Mouse (Mus musculus) heart, embryonic 13.5 days (tissue): ENCODE data around the gene Mydgf. TPM values are rescaled to one million over a fixed set of nuclear protein-coding genes. Genes with fewer than 3 reads are reported as not detected.

Source experiments
- ATAC-seq: fragments of 200-750 bp; cut with Nextera tagmentation; 2 replicates; pipeline ENCODE4 v1.8.0; 2017; ENCODE audit warnings: moderate TSS enrichment; ENCODE audit not compliant: insufficient number of reproducible peaks, low FRiP score, low TSS enrichment; ENCODE audit errors: extremely low read depth
- H3K27ac ChIP-seq: fragments of 300-500 bp; sonication (generic); replicated peaks from 2 replicates; pipeline ENCODE4 v1.5.1; 2015; ENCODE audit warnings: moderate library complexity, mild to moderate bottlenecking, inconsistent platforms
- H3K27me3 ChIP-seq: fragments of 300-500 bp; sonication (generic); replicated peaks from 2 replicates; pipeline ENCODE4 v1.6.1; 2015; ENCODE audit warnings: mild to moderate bottlenecking, inconsistent platforms
- H3K36me3 ChIP-seq: fragments of 300-500 bp; sonication (generic); 2 replicates; pipeline ENCODE4 v1.6.1; 2015; ENCODE audit warnings: mild to moderate bottlenecking, inconsistent platforms
- H3K4me1 ChIP-seq: fragments of 300-500 bp; sonication (generic); 2 replicates; pipeline ENCODE4 v1.6.1; 2015; ENCODE audit warnings: inconsistent platforms
- H3K4me2 ChIP-seq: fragments of 300-500 bp; sonication (generic); 2 replicates; pipeline ENCODE4 v1.6.1; 2015; ENCODE audit warnings: inconsistent platforms, mild to moderate bottlenecking, moderate library complexity
- H3K4me3 ChIP-seq: fragments of 300-500 bp; sonication (generic); 2 replicates; pipeline ENCODE4 v1.5.1; 2015; ENCODE audit warnings: moderate library complexity, mild to moderate bottlenecking, inconsistent platforms
- H3K9ac ChIP-seq: fragments of 300-500 bp; sonication (generic); 2 replicates; pipeline ENCODE4 v1.6.1; 2015; ENCODE audit warnings: inconsistent platforms, mild to moderate bottlenecking, moderate library complexity
- H3K9me3 ChIP-seq: fragments of 300-500 bp; sonication (generic); 2 replicates; pipeline ENCODE4 v1.6.1; 2016; ENCODE audit warnings: inconsistent platforms
- WGBS: fragments of 180-500 bp; shearing (Covaris S2); methylation state at CpG from one replicate; pipeline ENCODE4 v1.1.7; 2015; ENCODE audit warnings: mixed read lengths; 5-methylcytosine and 5-hydroxymethylcytosine counted together
- polyA plus RNA-seq: library from polyadenylated mRNA; unstranded; fragments of >200 nt; fragmentation: Nextera tagmentation; extraction: Ambion mirVana; gene quantifications from 2 replicates; pipeline ENCODE4 v1.2.1, GENCODE M21; 2015

The Mydgf gene
- polyA plus RNA-seq, 1 experiment from 2014 or later = 80.5 TPM

DNA sequence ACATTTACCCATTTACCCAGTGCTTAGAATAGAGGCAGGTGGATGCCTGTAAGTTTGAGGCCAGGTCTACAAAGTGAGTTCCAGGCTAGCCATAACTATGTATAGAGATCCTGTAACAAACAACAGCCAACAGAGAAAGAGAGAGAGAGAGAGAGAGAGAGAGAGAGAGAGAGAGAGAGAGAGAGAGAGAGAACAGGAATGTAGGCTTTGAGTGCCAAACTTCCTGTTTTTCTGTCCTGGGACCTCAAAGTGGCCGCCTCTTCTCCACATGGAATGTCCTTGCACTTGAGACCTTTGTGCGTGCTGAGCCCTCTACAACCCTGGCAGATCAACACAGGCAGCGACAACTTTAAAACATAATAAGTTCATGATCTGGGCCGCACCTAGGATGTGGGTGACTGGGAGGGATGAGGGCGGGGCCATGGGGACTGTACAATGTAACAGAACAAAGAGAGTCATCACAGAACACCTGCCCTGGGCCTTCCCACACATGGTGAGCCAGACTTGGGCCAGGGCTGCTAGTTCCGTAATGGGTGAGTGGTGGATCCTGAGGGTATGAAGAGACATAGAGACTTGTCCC, 20.1 kb downstream of the Mydgf start:
- Histone ChIP-seq H3K27me3 (peaks cover 28% of the 10 kb centered on the region), H3K9ac (peak overlapping the region; percentile 73), H3K4me2 (peak overlapping the region; percentile 84), H3K27ac (0 out of 2 replicates have a peak overlapping the region, but pooled peaks have one; percentile 32), H3K36me3 (no peaks in the 10 kb centered on the region), H3K4me3 (peak overlapping the region; percentile 54), H3K9me3 (no peaks in the 10 kb centered on the region), H3K4me1 (peaks cover 25% of the 10 kb centered on the region)
- no peak for ATAC-seq
- 61% methylated on average over 6 of the region's 6 CpGs for WGBS

DNA sequence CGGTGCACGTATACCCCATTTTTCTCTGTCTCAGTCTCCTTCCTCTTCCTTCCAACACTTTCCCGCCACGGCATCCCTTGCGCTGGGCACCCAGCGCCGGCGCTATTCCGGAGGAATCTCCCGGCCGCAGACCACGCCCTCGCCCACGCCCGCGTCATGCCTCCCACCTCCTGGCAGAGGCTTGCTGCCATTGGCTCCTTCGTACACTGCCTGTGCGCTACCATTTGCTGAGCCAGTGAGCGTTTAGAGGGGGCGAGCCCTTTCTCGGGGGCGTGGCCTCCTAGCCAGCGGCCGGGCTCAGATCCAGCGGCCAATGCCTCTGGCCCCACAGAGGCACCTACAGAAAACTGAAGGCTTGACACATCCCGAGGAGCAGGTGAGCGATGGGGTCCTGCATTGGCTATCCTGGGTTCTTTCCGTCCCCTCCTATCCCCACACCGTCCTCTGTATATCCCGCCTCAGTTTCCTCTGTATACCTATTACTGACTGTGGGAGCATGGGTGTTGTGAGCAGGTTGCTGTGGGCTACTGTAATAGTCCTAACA, 21.4 kb downstream of the Mydgf start, which contains the start of gene Tnfaip8l1:
Tnfaip8l1 (plus strand) TSS at position 247 of the 544 bp plus-strand sequence.
- Histone ChIP-seq H3K9ac (peak within 1 kb of the TSS; percentile 79), H3K4me2 (peak within 1 kb of the TSS; percentile 84), H3K4me3 (peak within 1 kb of the TSS; percentile 54), H3K27me3 (peaks cover 41% of the 10 kb centered on the region), H3K36me3 (no peaks in the 10 kb centered on the region), H3K27ac (peak within 1 kb of the TSS; percentile 40; the same call in 1 of the 2 replicates), H3K4me1 (peaks cover 25% of the 10 kb centered on the region), H3K9me3 (no peaks in the 10 kb centered on the region)
- peak; percentile 94 for ATAC-seq
- WGBS = under 1% methylated on average over 30 of the region's 30 CpGs

DNA sequence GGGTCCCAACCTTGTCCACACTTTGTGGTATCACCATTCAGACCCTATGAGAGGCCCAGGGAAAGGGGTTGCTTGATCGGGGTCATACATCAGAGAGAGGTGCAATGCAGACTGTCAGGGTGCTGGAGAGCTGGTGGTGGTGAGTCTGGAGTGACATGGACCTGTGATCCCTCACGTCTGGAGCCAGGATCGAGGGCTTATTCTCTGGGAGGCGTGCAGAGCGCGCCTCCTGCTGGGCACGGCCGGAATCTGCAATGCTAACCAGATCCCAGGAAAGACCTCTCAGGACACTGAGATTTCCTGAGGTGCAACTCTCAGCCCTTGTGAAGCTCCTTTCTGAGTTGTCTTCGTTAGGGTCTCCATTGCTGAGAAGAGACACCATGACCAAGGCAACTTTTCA, 24.0 kb downstream of the Mydgf start:
- peaks cover 22% of the 10 kb centered on the region for H3K4me1 ChIP-seq
- no peak for ATAC-seq
- H3K27ac ChIP-seq = no peak overlapping the region
- H3K36me3 ChIP-seq = no peaks in the 10 kb centered on the region
- H3K9me3 ChIP-seq = no peaks in the 10 kb centered on the region
- H3K4me3 ChIP-seq = no peak overlapping the region
- WGBS = 3% methylated on average over 9 of the region's 9 CpGs
- H3K9ac ChIP-seq = no peak overlapping the region
- H3K4me2 ChIP-seq = no peak overlapping the region
- peaks cover 67% of the 10 kb centered on the region for H3K27me3 ChIP-seq

DNA sequence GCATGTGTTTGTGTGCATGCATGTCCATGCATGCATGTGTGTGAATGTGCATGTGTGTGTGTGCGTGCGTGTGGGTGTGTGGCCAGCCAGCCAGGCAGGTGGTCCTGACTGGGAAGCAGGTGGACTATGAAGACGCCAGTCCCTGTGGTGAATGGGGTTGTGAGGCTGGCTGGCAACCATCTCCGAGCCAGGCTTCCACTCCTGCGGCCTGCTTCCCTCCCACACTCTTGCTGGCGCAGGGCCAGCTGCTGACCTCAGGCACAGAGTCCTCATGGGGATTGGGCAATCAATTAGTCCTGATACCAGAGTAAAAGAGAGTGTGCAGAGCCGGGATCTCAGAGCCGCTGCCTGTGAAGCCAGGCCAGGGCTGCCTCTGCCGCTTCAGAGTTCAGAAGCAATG, 30.1 kb downstream of the Mydgf start:
- Histone ChIP-seq H3K4me3 (no peak overlapping the region), H3K27ac (no peak overlapping the region), H3K4me2 (no peak overlapping the region), H3K9me3 (no peaks in the 10 kb centered on the region), H3K36me3 (no peaks in the 10 kb centered on the region), H3K9ac (no peak overlapping the region), H3K4me1 (peaks cover 13% of the 10 kb centered on the region), H3K27me3 (peaks cover 97% of the 10 kb centered on the region)
- 31% methylated on average over 9 of the region's 9 CpGs for WGBS
- no peak for ATAC-seq

DNA sequence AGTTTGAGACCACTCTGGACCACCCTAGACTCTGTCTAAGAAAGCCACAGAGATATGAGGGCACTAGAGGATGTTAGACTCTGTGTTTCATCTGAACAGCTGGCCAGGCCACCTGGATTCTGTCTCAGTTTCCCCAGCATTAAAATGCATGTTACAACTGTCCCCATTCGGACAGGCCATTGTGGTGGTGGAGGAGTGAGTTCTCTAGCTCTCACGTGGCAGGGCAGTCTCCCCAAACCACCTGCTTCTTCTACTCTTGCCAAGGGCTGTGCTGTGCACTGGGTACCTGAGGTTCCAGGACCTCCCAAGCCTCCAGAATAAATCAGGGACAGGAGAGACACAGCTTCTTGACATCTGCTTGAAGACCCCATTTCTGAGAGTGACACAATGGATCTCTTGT, 33.8 kb downstream of the Mydgf start:
- Histone ChIP-seq H3K27ac (no peak overlapping the region), H3K27me3 (peaks cover 98% of the 10 kb centered on the region), H3K4me2 (no peak overlapping the region), H3K9ac (no peak overlapping the region), H3K9me3 (no peaks in the 10 kb centered on the region), H3K36me3 (no peaks in the 10 kb centered on the region), H3K4me1 (peaks cover 17% of the 10 kb centered on the region), H3K4me3 (no peak overlapping the region)
- ATAC-seq = no peak
- WGBS = 37% methylated on average over 2 of the region's 2 CpGs

DNA sequence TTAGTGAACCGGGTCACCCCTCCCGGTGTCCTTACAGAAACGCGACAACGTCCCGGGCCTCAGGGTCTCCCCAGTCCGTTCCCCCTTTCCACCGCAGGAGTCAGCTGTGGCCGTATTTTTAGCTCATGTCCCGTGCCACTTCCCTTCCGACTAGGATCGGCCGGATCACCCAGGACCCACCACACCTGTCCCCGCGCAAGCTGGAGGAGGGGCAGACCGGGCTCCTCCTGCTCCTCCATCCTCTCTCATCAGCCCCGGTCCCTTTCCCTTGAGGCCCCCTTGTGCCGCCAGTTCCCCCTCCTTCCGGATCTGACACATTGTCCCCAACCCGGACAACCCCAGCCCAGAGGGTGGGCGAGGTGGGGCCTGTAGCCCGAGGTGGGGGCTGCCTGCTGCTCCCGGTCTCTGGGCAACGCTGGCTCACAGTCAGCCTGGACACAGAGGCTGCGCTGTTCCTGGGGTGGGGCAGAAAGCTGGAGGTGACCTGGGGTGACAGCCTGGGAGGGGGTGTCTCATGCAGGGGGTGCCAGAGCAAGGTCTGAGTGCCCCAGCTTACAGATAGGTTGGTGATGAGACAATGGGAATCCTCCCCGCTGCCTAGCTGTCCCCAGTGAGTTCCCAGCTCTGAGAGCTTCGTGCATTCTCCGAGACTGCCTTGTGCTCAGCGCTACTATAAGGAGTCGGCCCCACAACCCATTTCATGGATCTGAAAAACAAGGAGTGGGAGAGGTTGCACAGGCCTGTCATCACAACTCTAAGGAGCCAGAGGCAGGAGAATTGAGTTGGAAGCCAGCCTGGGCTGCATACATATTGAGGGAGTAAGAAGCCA, 34.7 kb downstream of the Mydgf start:
- WGBS = 3% methylated on average over 30 of the region's 30 CpGs
- H3K27ac ChIP-seq = no peak overlapping the region
- H3K27me3 ChIP-seq = peaks cover 98% of the 10 kb centered on the region
- H3K9me3 ChIP-seq = no peaks in the 10 kb centered on the region
- peak overlapping the region; percentile 24 for H3K4me3 ChIP-seq
- H3K36me3 ChIP-seq = no peaks in the 10 kb centered on the region
- H3K4me1 ChIP-seq = peaks cover 17% of the 10 kb centered on the region
- peak overlapping the region; percentile 44 for H3K9ac ChIP-seq
- H3K4me2 ChIP-seq = peak overlapping the region; percentile 44
- ATAC-seq = no peak

DNA sequence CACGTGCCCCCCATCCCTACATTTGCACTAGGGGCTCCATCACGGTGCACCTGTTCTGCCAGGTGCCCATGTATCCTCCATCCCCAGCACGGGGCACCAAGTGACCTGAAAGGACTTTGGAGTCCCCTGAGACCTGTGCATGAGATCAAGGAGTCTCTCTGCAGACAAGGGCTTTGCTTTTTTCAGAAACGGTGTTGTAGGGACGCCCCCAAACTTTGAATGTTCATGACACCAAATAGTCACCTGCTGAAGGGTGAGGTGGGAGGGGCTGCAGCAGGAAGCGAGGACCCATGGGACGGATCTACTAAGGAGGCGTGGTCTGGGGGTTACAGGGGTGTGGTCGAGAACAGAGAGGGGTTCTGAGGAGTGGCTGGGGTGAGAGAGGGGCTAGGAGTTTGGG, 35.4 kb downstream of the Mydgf start:
- WGBS = 19% methylated on average over 9 of the region's 9 CpGs
- H3K4me2 ChIP-seq = 0 out of 2 replicates have a peak overlapping the region, but pooled peaks have one; percentile 44
- H3K27ac ChIP-seq = no peak overlapping the region
- H3K27me3 ChIP-seq = peaks cover 98% of the 10 kb centered on the region
- no peak overlapping the region for H3K4me3 ChIP-seq
- no peak overlapping the region for H3K9ac ChIP-seq
- peaks cover 11% of the 10 kb centered on the region for H3K4me1 ChIP-seq
- no peak for ATAC-seq
- H3K36me3 ChIP-seq = no peaks in the 10 kb centered on the region
- no peaks in the 10 kb centered on the region for H3K9me3 ChIP-seq

DNA sequence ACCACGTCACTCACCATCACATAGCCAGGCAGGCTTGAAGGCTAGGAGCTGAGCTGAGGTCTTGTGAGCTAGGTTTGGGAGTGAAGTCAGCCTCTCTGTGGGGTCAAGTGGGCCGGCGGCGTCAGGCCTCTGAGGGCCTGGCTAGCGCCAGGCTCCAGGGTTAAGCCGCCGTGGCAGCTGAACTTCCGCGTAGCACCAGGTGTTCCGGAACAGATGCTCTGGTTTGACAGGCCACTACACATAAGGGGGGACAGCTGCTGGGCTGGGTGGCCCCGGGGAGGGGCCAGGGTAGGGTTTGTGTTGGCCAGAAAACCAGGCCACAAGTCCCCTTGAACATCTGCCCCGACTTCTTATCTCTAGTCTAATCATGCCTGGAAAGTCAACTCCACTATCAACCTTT, 36.3 kb downstream of the Mydgf start:
- Histone ChIP-seq H3K4me1 (peaks cover 12% of the 10 kb centered on the region), H3K4me2 (no peak overlapping the region), H3K27me3 (peaks cover 98% of the 10 kb centered on the region), H3K27ac (no peak overlapping the region), H3K36me3 (no peaks in the 10 kb centered on the region), H3K9ac (no peak overlapping the region), H3K4me3 (no peak overlapping the region), H3K9me3 (no peaks in the 10 kb centered on the region)
- ATAC-seq = no peak
- WGBS = 46% methylated on average over 12 of the region's 12 CpGs

DNA sequence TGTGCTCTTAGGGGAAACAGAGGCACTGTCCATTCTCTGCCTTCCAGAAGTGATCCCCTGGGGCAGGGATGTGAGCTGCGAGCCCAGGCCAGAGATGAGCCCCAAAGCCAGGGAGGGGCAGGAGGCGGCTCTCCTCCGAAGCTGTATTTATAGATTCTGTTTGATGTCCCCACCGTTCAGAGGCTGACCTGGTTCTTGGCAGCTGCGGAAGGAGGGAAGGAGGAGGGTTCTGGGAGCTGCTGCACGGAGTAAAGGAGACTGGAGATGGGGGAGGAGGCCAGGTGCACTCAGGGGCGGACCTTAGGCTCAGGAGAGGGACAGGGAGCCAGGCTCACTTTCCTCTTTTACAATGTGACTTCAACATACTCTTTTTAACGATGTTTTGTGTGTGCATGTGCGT, 37.6 kb downstream of the Mydgf start:
- H3K4me1 ChIP-seq = peaks cover 24% of the 10 kb centered on the region
- no peaks in the 10 kb centered on the region for H3K9me3 ChIP-seq
- H3K36me3 ChIP-seq = no peaks in the 10 kb centered on the region
- H3K9ac ChIP-seq = no peak overlapping the region
- H3K27me3 ChIP-seq = peaks cover 100% of the 10 kb centered on the region
- 13% methylated on average over 9 of the region's 9 CpGs for WGBS
- ATAC-seq = no peak
- no peak overlapping the region for H3K4me2 ChIP-seq
- no peak overlapping the region for H3K4me3 ChIP-seq
- no peak overlapping the region for H3K27ac ChIP-seq

DNA sequence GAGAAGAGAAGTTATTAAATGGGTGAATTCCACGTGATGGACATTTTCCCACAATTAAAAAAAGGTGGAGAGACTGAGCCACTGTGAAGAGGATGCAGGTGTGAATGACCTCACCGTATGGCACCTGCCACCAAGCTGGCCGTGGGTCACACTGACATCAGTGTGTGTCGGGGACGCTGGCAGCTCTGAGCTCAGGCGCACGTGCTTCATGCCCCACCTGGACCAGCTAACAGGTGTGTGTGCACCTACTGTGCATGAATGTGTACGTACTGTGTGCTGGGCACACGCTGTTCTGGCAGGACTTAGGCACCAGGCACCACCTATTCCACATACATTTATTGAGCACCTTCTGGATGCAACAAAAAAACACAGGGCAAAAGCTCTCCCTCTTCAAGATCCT, 39.2 kb downstream of the Mydgf start:
- WGBS = 64% methylated on average over 9 of the region's 9 CpGs
- Histone ChIP-seq H3K9ac (no peak overlapping the region), H3K27ac (no peak overlapping the region), H3K4me2 (no peak overlapping the region), H3K4me3 (no peak overlapping the region), H3K4me1 (peaks cover 28% of the 10 kb centered on the region), H3K36me3 (no peaks in the 10 kb centered on the region), H3K9me3 (no peaks in the 10 kb centered on the region), H3K27me3 (peaks cover 100% of the 10 kb centered on the region)
- ATAC-seq = no peak

DNA sequence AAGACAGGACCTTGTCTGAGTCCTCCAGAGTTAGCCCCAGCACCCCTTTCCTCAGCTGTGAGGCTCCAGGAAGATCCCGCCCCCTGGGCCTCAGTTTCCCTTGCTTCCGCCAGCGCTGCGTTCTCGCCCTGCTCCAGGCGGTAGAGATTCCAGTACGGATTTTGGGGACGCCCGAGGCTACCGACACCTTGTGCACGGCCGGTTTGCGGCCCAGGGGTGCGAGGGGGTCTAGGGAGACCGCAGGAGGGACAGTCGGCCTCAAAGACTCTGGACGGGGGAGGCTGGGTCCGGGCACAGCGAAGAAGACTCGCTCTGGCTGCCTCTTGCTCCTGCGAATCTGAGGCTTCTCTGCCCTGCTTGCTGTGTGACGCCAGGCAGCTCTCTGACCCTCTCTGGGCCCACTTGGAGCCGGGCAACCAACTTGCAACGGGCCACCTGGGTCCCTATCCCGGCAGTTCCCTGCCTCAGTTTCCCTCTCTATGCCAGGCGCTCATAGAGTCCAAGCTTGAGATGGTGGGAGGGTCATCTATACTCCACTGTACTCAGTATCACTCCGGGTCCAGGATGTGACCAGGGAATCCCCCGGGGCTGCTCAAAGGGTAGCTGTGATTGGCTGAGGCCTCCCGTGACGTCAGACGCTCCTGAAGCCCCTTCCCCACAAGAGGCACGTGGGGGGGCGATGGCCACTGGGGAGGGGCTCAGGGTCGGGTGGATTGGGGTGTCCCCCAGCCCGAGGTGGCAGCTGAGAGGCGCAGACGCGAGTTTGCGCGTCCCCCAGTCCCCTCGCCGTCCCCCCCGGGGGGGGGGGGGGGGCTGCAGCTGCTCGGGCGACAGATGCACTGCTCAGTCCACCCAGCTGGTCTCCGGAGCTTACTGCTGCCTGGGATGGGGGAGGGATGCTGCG, 41.8 kb downstream of the Mydgf start:
- peak overlapping the region; percentile 49 for H3K4me3 ChIP-seq
- 2% methylated on average over 42 of the region's 47 CpGs for whole genome bisulfite sequencing

More for the DNA sequence above, 41.8 kb downstream of the Mydgf start:
- Histone ChIP-seq H3K4me2 (peak overlapping the region; percentile 73), H3K27ac (no peak overlapping the region), H3K27me3 (peaks cover 99% of the 10 kb centered on the region), H3K4me1 (peaks cover 27% of the 10 kb centered on the region), H3K36me3 (no peaks in the 10 kb centered on the region), H3K9me3 (no peaks in the 10 kb centered on the region), H3K9ac (peak overlapping the region; percentile 59)
- no peak for ATAC-seq
